Mouse (Mus musculus) frontal cortex, adult 2 months (tissue): ENCODE results near the gene Trip4. TPM values are rescaled to one million over a fixed set of nuclear protein-coding genes. Genes with fewer than 3 reads are reported as not detected.

ENCODE experiments used
- DNase-seq, 2 experiments: peaks; one replicate each; pipeline ENCODE4 v3.0.0; 2022; ENCODE audit warnings: low spot score in 1 of 2; ENCODE audit errors: extremely low spot score in 1 of 2
- polyA plus RNA-seq: library from polyadenylated mRNA; depleted of rRNA; stranded (reverse); fragments of >200 nt; gene quantifications from 2 replicates; pipeline ENCODE4 v1.2.3, GENCODE M21; 2012

Trip4 gene
- polyA plus RNA-seq, 1 experiment: 25.8 TPM

DNA sequence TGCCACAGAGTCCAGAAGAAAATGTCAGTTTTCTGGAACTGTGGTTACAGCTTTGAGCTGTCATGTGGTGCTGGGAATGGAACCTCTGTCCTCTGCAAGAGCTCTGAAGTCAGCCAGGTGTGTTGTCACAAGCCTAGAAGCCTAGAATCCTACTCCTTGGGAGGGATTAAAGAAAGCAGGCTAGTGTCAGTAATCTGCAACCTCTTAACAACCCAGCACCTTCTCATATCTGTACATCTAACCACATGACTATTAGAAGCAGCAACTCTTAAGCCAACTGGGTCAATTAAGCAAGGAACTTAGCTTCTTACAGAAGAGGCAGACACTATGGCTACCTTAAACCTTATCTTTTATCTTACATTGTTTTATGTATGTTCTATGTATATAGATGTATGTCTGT, 71.7 kb downstream of the Trip4 start:
- DNase-seq: no peak

DNA sequence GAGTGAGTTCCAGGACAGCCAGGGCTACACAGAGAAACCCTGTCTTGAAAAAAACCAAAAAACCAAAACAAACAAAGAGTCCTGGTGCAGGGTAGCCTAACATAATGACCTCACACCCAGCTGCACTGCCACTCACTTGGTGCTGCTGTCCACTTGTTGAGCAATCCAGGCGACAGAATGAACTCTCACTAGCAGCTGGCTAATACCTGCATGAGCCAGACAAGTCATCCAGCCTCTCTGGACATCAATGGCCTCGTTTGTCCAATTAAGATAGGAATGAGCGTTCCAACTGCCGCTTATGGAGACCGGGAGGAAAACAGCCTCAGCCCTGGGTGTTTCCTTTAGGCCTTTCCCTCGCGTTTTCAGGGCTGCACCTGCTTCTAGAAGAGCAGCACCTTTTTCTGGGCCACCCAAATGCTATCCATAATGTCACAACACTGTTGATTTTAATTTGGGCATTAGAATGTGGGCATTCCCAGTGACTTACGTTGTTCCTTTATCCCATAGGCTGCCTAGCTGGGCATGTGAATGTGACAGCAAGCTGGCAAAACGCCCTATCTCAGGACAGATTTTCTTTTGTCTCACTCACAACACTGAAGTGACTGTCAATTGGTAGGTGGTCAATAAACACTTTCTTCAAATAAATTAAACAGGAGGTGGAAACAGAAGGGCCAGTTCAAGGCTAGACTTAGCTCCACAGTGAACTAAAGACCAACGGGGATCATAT, 73.8 kb downstream of the Trip4 start:
- DNase-seq: no peak

DNA sequence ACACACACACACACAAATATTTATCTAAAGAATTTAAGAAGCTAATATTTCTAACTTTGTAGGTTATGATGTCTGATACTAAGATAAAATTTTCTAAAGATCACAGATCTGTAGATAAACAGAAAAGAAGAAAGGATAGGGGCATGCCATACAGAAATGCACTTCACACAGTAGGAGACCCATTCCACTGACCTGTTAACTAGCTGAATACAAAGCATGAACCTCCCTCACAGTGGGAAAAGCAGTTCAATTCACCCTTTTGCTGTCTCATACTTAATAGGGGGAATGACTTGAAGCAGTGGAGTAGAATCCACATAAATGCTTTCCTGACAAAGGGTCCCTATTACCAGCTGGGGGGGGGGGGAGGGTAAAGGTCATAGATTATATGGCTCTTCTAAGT, 75.0 kb downstream of the Trip4 start:
- DNase-seq: no peak

DNA sequence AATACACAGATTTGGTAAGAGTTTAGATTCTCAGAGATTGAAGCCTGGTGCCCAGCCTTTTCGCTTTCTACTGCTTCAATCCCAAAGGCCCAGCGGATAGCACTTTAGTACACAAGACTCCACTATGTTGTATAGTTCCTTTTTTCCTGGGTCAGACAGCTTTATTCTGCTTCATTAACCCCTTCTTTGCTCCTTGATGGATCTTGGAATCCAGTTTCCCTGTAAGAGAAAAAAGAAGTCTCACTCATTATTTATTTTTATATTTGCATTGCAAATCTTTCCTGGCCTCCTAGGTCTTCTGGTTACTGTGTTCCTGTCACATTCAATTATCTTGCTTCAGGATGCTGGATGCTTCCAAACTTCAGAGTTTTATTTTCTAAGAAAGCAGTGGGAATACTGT, 75.4 kb downstream of the Trip4 start:
- DNase-seq: no peak

DNA sequence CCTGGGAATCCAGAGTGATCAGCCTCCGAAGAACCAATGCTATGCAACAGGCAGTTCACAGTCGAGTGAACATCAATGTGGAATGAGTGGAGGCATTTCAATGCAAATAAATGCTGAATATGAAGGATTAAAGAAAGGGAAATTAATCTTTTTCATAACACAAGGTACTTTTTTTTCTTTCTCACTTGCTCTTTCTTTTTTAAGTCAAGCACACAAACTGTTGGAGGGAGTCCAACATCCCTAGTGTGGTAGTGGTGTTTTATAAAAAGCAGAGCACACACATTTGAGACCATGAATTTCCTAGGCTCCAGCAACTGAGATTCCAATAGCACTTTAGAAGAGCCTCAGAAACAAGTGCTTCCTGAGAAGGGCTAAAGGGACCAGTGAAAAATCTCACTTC, 76.6 kb downstream of the Trip4 start:
- DNase-seq: peak in 1 of 2 experiments; percentile 51

DNA sequence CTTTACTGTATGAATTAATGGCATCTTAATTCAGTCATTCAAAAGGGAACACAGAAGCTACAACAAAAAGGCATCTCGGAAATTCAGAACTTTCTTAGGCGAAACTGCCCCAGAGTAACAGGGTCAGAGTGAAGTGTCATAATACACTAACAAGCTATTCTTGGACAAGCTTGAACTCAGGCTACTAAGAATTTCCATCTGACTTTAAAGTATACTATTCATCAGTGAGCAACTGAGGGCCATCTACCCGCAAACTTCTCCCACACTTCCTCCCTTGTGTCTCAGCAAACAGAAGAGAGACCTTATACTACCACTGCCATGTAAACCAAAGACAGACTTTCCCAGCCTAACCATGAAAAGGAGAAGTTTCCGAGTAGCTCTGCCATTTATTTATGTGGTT, 77.4 kb downstream of the Trip4 start:
- DNase-seq: no peak

DNA sequence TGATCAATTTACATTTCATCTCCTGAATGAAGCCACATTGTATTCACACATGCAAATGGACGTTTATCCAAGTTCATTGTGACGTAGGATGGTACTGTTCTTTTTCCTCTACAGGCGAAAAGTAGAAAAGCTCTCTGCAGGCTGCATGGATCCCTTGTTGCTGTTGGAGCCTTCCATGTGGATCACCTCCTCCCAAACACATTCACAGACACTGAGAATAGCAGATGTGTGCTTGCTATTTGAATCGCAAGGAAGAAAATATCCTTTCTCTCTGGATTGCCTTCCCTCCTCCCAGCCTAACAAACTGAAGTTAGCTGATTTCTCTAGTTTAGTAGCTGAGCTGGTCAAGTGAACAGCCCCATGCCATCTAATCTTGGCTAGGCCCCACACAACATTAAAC, 78.3 kb downstream of the Trip4 start:
- peak; percentile 59 to 64 for DNase-seq

DNA sequence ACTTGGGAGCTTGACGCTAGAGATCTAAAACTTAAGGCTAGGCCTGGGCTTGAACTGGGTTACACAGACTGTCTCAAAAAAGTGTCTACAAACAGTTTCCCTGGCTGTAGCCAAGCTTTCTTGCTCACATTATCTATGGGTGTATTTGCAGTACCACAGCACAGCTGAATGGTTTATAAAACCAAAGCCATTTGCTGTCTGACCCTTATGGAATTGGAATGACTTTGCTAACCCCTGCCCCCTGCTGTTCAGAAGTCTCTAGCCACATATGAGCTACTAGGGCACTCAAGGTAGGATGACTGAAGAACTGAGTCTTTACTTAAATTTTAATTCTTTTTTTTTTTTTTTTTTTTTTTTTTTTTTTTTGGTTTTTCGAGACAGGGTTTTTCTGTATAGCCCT, 79.2 kb downstream of the Trip4 start:
- DNase-seq: no peak

DNA sequence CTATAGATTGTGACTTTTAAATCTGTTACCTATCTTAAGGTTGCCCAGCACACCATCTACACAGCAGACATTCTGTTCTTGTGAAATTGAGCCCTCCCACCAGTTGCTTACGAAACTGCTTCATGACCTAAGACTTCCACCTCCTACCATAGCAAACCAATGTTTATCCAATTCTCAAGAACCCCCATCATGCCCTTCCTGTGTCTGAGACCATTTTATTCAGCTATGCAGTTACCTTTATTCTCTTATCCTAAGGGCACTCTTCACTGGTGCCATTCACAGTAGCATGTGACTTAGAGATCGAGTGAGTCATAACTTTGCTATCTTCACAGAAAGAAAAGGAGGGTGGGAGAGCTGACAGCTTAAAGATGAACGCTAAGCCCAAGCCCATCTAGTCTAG, 80.1 kb downstream of the Trip4 start:
- no peak for DNase-seq

DNA sequence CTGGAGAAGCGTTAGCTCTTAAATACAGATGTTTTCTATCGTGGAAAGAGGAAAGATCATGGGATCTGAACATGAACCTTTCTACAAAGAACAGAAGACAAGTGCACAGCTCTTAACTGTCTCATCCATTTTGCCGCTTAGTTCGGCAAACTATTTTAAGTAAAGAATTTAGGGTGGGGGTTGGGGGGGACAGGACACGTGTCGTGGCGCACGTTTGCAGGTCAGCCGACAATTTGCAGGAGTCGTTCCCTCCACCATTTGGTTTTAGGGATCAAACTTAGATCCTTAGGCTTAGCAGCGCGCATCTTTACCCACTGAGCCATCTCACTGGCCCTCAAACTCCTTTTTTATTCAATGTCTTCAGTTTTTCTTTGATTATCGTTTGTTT, 80.6 kb downstream of the Trip4 start:
- no peak for DNase-seq

DNA sequence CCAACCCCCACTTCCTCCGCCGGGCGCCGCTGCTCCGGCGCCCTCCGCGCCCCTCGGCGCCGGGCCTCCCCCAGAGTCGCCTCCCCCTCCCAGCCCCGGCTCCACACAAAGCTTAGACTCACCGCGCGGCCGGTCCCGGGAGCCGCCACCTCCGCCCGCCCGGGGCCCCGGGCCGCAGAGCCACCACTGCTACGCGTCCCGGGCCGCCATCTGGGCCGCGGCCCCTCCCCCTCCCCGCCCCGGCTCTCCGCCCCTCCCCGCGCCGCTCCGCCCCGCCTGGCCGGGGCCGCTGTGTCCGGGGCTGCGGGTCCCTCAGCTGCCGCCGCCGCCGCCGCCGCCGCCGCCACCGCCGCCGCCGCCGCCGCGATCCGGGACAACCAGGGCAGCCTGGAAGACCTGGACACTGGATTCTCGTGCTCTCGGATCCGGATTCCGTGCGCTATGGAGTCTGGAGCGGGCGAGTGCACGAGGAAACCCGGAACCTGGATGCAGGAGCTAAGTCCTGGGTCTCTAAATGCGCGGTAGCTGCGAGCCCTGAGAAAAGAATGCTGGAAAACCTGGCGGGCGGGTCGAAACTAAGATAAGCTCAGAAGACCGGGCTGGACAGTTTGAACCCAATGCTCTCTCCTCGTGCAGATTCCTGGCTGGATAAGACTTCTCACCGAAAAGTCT, 81.1 kb downstream of the Trip4 start, which contains the start of gene Zfp609:
Gene Zfp609 (minus strand): TSS at position 221 of the 672 bp plus-strand sequence.
- DNase-seq: peak; percentile 85 to 98

DNA sequence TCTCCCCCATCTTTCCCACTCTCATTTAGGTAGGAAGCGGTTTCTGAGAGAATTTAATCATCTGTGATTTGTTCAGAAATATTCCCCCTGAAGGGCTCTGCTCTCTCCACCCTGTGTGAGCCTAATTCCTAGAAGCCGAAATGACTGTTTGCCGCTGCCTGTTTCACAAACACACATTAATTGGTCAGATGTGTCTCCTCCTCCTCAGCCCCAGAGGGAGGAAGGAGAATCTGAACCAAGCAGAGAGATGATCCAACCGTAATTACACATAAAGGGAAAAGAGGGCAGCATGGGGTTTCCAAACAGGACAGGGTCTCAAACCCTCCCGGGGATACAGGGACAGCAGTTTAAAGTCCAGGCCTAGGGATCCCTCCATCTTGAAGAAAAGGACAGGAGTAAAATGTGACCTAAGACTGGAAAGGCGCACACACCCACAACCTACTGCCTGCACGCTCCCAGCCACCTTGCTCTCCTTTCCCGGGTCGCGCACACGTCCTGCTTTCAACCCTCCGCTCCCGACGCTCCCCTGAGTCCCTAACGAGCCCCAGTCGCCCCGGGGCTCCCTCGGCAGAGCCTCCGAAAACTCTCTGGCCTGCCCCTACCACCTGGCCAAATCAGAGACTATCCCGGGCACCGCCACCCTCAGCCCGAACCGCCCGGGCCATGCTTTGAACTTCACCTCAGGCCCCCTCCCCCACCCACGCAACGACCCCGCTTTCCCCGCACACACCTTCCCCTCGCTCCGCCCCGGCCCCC, 81.8 kb downstream of the Trip4 start:
- peak in 1 of 2 experiments; percentile 49 for DNase-seq

DNA sequence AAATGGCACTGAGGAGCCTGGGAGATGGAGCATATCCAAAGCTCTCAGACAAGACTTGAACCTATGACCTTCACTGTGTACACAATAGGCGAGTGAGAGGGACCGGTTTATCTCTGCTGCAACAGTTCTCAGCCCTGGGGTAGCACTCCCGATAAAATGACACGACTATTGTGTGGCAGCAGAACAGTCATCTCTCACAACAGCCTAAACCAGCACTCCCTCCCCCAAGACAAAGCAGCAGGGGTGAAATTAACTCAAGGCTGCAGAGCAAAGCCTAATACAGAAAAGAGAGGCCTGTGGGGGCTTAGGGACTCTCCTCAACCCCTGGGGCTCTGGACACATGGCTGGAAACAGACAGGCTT, 82.4 kb downstream of the Trip4 start:
- no peak for DNase-seq

DNA sequence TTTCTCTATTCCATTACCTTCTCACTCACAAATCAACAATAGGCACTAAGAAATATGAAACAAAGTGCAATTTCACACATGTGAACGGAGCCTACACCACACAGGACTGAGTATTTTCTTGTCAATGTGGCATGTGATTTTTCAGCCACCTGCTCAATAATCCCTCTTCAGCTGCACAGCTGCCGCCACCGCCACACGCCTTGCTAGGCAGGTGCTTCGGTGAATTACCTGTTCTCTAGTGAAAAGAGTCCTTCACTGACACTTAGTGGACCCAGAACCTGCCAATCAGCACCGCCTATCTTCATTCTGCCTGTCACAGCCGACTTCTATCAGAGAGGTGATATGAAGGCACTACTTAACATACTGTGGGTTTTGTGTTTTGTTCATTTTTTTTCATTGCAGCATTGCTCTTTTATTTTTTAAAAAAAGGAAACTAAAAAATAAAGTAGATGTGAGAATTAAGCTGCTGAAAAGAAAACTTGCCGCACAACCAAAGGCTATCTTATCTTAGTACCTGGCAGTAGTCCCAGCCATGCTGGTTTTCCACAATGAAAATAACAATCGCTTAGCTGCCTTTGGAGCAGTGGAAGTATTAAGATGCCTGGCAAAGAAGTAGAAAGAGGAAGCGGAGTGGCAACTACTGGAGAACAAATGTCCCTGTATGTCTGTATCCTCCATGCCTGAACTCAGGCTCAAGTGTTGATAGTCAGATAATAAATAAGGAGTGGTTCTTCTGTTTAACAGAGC, 84.7 kb downstream of the Trip4 start:
- no peak for DNase-seq

DNA sequence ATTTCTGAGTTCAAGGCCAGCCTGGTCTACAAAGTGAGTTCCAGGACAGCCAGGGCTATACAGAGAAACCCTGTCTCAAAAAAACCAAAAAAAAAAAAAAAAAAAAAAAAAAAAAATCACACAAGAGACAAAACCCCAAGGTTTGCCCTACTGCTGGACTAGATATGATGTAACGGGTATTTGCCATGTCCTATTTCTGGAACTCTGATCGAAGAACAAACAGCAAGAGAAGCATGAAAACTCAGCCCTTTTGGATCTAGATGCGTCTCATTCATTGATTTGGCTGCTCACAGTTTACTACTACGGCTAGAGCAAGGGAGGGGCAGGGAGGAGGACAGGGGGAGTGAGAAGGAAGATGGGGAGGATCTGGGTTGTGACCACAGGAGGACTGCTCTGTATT, 86.6 kb downstream of the Trip4 start:
- no peak for DNase-seq

DNA sequence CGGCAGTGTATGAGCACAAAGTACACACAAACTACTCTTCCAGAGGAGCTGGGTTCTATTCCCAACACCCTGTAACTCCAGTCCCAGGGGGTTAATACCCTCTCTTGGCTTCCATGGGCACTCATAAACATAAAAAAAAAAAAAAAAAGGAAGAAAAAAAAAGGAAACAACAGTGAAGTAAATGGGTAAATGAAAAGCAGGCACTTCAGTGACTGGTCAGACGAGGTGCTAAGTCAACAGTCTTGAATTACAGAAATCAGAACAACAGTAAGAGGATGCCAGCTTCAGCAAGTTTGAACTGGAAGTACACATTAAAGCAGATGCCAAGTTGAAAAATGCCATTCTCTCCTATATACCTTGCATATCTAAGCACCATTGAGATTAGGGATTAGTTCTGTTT, 88.3 kb downstream of the Trip4 start:
- no peak for DNase-seq

DNA sequence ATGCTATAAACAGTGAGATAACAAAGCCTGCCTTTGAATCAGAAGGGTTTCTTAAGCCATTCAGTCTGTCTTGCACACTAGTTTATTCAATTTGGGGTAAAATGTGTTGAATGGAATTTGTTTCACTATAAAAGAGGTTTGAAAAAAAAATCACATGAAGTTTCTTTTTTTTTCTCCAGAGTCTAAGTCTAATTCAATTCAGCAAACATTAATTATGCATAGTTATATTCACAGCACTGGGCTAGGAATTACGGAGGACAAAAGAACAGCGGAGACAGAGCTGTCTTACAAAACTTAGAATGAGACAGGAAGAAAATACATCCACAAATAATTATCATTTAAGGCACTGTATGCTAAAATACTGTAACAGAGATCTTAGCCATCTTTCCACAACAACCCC, 90.2 kb downstream of the Trip4 start:
- DNase-seq: no peak

DNA sequence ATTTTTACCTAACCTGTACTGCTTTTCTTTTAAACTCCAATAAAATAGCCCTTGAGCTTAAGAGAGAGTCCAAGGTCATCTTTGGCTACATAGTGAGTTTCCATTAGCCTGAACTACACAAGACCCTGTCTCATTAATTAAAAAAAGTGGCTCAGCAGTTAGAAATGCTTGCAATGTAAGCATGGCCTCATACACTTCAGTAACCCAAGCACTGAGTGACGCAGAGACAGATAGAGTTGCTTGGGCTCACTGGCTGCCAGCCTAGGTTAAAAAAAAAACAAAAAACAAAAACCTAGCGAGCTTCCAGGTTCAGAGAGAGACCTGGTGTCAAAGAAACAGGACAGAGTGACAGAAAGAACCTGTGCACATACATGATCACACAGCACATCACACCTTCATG, 95.8 kb downstream of the Trip4 start:
- no peak for DNase-seq

DNA sequence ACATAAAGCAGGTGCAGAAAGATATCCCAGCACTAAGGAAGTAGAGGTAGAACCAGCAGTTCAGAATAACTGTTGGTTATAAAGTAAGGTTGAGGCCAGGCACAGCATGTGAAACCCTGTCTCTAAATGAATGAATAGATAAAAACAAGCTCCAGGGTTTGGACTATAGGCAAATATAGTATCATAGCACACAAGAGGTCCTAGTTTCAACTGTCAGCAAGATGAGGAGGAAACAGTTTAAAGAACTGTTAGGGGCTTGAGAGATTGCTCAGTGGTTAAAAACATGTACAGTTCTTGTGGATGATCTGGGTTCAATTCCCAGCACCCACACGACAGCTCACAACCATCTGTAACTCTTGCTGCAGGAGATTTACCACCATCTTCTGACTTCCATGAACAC, 96.8 kb downstream of the Trip4 start:
- DNase-seq: no peak

DNA sequence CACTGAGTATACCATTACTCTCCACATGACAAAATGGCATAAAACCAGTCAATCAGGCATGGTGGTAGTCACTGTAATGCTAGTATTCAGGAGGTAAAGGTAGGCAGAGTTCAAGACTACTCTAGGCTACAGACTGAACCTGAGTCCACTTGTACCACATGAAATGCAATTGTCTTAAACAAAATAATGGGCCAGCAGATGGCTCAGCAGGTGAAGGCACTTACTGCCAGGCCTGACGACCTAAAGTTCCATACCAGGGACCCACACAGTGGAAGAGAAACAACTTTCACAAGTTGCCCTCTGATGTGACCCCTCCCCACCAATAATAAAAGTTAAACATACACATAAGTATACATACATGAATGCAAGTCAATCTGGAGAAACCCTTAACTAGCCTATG, 100.8 kb downstream of the Trip4 start:
- no peak for DNase-seq

DNA sequence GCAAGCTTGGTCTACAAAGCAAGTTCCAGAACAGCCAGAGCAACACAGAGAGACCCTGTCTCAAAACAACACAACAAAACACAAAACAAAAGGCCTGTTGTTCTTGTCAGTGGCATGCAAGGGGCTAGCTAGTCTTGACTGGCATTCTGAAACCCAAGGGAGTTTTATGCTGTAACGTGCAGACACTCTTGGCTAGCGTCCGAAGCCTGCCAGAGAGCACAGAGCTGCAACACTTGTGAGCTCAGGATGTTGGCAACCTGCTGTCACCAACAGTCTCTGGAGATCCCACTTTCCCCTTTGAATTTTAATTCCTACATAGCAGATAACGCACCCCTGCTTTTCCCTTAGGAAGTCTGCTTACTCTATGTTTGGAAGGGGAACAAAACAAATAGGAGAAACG, 101.3 kb downstream of the Trip4 start:
- DNase-seq: no peak
